Mouse (Mus musculus) lung, postnatal 25 days (tissue): ENCODE data around the gene Sez6l.

ENCODE experiments used
- DNase-seq: peaks from one replicate; pipeline ENCODE4 v3.0.0; 2022; ENCODE audit warnings: low spot score

The Sez6l gene

DNA sequence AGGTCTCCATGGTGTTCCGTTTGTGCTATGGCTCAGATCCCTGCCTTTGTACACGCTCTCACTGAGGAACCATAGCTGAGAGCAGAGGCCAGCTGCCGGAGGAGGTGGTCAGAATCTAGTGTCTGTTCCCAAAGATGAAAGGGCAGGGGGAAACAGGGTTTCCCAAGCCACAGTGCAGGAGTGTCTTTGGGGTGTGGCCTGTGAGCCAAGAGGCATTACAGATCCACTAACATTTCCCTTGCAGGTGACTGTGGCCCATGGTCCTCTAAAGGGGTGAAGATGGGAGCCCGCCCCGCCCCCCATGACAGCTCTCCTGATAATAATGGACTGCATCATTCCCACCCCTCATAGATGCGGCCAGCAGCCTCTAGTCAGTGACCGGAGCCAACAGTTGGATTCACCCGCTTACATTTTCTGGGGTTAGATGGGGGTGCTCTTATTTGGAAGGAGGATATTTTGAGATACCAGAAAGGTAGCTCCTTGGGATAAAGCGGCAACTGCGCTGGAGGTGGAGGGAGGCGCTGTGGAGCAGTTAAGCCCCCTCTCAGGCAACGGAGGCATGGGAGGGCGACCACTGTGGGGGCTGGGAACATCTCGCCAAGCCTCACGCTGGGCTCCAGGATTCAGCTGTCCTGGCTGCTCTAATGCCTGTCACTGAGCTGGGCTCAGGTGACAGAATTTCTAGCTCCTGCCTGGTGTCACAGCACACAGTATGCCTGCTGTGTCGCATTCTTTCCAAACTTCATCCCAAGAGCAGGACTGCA lies 43.5 kb downstream of the Sez6l start:
- DNase-seq = no peak

DNA sequence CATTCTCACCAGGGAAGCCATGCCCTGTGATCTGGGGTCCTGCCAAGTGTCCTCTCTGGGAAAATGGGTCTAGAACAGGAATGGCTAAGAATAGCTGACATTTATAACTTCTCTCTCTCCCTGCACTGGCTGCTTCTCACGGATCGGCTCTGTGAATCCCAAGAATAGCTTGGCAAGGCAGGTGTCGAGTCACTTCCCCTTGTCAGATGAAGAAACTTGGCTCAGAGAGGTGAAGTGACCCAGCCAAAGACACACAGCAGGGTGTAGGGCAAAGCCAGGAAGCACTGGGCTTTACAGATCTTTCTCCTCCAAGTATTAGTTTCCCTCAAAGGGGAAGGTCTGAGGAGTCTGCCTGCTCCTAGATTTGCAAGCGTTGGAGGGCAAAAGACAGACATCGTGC lies 44.1 kb downstream of the Sez6l start:
- no peak for DNase-seq

DNA sequence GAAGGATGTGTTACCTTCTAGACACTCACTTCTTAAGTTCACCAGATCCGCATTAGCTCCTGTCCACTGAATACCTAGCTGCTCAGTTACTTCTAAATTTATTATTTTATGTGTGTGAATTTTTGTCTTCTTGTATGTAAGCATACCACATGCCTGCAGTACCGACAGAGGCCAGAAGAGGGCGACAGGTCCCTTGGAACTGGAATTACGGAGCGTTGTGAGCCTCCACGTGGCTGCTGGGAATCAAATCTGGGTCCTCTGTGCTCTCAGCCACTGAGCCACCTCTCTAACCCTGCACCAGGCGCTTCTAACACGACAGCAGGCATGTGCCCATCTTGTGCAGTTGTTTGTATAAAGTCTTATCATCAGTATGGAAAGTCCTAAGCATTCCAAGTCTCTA lies 44.8 kb downstream of the Sez6l start:
- DNase-seq = no peak

DNA sequence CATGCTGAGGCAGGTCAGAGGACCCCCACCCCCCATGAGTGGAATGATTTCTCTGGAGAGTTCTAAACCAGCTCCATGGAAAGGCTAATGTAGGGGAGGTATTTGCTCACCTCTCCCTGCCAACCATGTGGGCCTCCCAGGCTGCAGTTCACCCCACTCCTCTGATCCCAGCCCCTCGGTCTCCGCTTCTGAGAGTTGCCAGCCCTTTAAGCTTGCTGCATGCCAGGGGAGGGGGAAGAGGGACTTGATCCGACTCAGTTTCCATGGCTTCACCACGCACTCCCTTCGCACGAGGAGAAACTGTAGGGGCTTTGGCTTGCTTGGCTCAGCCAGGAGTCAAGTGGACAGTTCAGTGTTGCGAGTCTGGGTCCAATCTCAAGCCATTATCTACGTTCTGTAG lies 45.9 kb downstream of the Sez6l start:
- no peak for DNase-seq

DNA sequence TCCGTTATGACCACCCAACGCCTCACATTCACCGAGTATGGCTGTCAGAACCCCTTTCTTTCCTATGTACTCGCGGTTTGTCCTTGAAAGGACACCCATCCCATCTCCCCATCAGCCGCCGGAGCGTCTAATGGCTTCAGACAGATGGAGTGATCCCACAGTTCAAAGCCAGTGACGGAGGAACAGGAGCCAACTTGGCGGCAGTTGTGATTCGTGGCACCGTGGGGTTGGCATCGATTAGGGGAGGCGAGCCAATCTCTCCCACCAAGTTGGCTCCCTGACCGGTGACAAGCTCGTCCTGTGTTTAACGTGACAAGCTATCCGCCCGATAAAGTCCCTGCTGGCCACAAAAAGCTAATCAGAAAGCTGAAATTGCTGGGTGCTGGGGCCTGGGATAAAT lies 50.0 kb downstream of the Sez6l start:
- no peak for DNase-seq

DNA sequence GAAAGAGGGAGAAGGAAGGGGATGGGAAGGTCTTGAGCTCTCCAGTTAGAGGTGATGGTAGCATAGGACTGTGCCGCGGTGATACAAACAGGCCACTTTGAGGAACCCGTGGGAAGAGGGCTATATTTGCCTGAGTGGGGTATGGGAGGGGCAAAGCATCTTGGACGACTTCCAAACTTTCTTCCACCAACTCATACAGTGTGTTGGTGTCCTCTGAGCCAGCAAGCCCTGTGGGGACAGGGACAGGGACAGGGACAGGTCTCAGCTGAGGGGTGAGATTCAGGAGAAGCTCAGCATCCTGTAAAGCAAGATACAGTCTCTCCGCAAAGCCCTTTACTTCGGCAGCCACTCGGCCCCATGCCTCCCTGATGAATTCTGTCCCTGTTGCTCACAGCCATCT lies 50.5 kb downstream of the Sez6l start:
- no peak for DNase-seq

DNA sequence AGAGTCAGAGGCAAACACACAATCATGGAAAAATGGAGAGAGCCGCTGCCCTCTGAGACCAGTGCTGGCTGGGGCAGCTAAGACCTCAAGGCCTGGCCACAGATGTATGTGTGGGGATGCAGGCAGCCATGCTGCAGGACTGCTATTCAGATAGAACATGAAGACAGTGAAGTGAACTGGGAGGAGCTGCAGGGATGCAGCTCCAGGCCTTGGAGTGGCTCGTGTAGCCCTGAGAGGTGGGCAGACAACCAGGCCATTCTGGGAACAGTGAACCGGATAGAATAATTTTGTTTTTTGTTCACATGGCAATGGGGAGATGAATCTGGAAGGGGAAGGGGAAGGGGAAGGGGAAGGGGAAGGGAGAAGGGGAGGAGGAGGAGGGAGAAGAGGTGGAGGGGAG lies 51.0 kb downstream of the Sez6l start:
- DNase-seq = no peak

DNA sequence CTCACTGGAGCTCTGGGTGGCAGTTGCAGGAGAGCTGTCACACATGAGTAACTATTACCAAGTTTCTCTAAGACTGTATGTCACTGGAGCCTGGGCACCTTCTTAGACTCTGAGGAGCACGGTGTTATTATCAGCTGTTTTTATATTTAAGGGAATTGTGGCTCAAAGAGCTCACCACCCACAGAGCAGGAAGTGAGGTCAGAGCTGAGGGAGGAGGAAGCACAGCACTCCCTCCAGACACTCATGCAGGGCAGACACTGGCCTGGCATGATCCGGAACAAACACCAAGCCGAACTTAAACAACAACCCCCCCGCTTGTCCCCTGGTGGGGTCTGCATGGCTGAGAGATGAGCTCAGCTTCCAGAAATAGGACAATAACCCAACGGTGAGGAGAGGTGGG lies 51.7 kb downstream of the Sez6l start:
- peak; percentile 9 for DNase-seq

DNA sequence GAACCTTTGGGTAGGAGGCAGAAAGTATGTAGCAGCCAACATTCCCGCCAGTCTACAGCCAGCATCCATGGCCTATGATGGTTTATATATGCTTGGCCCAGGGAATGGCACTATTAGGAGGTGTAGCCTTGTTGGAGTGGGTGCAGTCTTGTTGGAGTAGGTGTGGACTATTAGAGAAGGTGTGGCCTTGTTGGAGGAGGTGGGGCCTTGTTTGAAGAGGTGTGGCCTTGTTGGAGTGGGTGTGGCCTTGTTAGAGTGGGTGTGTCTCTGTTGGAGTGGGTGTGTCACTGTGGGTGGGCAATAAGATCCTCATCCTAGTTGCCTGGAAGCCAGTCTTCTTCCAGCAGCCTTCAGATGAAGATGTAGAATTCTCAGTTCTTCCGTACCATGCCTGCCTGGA lies 53.2 kb downstream of the Sez6l start:
- DNase-seq = no peak

DNA sequence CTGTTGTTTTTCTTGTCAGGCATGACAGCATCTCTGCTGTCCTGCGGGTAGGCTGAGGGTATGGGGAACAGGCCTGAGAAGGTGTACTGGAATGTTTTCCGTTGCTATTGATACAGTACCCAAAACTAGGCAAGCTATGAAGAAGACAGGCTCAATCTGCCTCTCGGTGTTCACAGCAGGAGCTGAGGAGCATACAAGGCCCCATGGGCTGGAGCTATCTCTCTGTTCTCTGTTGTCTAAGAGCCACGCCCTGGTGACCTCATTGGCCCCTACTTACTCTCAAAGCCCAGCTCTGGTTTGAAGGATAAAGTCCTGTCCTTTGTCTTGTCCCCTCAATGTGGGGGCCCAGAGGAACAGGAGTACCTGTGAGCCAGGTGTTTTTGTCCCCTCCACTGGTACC lies 53.7 kb downstream of the Sez6l start:
- DNase-seq = no peak

DNA sequence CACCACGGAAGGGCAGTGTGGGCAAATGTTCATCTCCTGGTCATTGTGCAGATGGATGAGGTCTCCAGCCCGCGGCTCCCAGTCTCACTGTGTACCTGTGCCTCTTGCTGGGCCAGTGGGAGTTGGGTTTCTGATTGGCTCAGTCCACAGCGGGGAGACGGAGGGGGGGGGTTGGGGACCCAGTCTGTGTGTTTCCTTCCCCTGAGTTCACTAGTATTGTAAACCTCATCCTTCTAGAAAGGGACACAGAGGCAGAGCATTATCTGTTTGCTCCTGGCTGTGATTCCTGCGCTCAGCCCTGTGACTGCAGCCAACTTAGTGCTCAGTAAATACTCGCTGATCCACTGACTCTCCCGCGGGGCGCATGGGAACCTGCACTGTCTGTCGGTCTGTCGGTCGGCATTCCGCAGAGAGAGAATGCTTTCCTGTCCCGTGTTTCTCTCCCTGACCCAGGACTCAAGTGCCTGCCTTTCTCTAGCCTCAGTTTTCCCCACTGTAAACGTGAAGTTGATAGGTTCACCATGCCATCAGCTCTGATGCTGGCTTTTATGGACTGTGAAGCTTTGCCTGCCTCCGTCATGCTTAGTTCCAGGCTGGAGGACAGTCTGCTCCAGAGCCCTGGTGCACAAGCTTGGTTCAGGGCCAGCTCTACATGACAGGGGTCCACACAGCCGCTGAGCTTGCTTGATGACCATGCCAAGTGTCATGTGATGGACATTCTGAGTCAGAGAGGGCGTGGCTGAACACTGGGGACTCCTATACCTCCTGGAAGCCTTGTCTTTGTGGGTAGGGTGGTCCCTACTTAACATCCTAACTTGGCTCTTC lies 55.1 kb downstream of the Sez6l start:
- DNase-seq = no peak

DNA sequence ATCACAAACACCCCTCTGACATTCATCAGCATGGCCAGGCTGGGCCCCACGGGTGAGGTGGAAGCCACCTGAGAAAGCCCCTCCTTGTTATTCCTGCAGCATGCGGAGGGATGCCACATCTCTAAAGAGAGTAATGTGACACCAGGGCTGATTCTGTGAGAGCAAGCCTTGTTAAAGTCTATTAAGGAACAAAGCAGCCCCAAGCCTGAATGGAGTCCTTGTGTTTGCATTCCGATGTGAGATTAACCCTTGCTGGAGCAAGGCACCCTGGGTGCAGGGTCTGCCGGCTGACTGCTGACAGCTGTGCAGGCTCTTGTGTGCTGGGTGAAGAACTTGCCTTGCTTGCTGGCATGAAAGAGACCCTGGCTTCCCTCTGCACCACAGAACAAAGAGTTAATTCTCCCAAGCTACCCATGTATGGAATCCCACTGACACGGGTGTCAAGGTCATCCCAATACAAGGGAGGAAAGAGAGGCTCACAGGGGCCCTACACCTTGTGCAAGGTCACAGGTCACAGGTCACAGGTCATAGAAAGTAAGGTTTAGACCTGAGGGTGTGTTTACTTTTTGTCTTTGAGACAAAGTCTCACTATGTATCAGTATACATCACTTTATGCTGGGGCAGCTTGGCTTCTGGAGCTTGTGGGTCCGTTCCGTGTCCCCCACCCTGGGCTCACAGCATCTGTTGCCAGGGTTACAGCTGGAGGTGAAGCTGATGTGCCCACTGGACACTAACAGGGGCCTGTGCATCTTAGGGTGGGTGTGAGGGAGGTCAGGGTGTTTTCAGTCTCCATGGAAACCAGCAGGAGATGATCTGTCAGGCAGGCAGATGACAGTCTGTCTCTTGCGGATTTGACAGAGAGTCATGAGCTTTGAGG lies 55.9 kb downstream of the Sez6l start:
- DNase-seq = no peak

DNA sequence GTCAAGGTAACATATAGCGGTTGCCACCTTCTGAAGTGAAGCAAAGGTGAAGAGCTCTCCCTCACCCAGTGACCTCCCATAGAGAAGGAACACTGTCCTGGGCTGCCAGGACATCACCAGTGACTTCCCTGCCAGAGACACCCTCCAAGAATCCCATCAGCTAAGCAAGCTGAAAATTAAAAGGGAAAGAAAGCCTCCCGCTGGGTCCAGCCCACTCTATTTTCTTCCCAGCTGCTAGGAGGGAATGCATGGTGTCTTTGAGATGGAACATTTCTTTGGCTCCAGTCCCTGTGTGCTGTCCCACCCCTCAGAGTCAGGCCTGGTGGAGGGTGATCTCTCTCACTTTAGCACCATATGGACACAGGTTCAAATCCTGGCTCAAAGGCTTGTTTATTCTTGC lies 58.2 kb downstream of the Sez6l start:
- DNase-seq = no peak

DNA sequence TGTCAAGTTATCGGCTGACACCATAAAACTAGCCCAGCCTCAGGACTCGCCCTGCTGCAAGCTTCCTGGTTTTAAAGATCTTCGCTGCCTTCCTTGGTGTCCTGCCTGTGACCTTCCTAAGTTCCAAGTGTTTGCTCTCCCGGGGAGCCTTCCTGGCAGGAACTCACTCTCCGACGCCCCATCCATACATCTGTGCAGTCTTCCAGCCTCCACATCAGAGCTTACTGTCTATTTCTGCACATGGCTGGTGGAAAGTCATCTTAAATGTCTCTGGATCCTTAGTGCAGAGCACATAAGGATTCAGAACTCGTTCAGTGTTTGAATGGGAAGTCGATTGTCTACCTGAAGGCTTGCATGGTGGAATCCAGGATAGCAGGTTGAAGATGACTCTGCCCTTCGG lies 59.5 kb downstream of the Sez6l start:
- DNase-seq = no peak

DNA sequence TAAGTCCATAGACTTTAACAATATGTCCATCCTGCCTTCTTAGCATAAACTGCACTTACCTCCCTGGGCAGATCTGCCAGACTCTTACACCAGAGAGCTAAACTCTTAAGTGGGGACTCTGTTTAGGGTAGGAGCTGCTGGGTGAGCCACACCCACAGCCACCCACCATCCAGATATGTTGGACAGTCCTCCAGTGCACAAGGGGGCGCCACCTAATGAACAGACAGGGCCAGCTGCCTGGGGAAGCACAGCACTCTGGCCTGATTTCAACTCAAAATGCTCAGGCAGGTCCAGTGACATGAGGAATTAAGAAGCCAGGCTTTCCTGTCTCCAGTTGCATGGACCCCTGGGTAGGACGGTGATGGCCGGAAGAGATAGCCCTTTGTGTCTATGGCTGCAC lies 60.5 kb downstream of the Sez6l start:
- DNase-seq = no peak

DNA sequence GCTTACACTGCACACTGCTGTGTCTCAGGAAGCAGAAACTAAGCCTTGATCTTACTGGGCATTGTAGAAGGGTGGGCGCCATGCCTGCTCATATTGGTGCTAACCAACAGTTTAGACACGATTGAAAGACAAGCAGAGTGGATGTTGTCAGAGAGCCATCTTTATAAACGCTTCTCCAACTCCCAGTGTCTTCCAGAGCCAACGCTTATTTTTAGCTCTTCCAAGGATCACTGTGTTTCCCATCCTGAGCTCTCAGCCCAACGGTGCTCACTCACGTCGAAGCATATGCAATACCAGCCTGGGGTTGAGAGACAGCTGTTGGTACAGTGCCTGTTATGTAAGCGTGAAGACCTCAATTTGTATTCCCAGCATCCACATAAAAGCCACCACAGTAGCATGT lies 66.6 kb downstream of the Sez6l start:
- no peak for DNase-seq

DNA sequence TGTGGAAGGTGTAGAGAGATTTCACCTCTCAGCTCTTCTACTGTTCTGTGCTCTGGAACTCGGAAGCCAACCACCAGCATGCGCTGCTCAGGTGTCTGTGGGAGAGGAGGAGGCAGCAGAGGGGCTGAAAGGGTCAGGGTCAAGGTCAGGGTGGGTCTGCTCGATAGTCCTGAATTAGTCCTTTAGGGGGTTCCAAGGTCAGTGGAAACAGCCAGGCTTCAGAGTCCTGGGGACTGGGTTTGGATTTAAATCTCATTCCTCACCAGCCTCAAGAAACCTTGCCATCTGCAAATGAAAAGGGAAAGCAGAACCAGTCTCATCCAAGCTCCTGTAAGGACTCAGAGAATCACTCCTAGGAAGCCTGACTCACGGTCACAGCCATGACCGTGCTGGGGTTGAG lies 67.1 kb downstream of the Sez6l start:
- DNase-seq = no peak

DNA sequence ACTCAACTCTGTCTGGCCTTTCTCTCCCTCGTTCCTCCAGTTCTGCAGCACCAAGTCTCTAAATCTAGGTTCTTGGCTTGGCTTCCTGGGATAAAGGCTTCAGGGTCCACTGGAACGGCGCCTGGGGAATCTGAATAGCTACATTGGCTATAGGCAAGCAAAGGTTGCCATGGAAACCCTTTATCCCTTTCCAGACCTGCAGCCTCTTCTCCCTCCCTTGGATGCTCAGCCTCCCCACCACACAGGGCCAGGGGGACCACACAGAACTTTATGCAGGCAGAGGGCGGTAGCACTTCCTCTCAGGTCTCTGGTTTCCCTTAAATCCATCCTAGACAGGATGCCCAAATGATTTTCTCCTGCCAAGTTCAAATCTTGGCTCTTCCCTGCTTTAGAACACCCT lies 71.4 kb downstream of the Sez6l start:
- DNase-seq = no peak

DNA sequence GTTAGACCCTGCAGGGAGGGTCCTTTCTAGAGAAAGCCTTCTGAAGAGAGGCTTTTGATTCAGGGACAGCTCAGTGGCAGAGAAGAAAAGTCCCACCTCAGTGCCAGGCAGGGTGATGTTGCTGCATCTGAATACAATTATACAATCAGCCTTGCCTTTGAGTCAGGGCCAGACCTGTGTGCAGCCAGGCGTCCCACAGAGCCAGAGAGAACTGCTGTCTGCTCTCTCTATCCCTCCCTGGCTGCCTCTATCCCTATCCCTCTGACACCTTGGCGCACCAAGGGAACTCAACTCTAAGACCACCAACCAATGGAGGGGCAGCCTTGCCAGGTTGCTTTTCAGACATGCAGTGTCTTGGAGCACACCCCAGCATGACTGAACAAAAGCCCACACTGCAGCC lies 75.6 kb downstream of the Sez6l start:
- DNase-seq = no peak

DNA sequence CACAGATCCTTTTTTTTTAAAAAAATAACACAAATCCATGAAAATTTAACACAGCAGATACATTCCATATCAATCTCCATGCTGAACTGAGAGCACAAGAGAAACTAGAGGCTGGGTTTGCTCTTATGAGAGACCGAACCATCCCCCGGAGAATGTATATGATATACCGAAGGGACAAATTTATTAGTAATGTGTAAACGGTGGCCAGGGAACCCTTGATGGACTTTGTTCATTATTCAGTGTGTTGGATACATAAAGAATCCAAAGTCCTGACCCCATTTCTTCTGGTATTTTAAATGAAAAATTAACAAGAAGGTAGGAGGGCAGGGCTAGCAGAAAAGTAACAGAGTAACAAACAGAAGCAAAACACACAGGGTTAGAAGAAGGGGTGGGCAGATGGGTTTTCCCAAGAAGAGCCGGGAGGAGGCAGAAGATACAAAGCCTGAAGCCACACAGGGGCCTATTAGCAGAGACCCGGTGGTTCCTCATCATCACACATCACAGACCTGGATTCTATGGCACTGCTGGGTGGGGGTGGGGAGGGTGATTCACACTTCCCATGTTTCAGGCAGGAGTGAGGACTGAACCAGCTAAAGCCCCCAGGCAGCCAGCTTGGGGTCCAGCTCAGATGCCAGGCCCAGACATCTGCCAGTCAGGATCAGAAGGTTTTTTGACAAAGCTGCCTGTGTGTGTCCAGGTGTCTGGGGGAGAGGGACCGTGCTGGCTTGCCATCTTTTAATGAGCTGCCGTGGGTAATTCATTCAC lies 76.9 kb downstream of the Sez6l start:
- no peak for DNase-seq

DNA sequence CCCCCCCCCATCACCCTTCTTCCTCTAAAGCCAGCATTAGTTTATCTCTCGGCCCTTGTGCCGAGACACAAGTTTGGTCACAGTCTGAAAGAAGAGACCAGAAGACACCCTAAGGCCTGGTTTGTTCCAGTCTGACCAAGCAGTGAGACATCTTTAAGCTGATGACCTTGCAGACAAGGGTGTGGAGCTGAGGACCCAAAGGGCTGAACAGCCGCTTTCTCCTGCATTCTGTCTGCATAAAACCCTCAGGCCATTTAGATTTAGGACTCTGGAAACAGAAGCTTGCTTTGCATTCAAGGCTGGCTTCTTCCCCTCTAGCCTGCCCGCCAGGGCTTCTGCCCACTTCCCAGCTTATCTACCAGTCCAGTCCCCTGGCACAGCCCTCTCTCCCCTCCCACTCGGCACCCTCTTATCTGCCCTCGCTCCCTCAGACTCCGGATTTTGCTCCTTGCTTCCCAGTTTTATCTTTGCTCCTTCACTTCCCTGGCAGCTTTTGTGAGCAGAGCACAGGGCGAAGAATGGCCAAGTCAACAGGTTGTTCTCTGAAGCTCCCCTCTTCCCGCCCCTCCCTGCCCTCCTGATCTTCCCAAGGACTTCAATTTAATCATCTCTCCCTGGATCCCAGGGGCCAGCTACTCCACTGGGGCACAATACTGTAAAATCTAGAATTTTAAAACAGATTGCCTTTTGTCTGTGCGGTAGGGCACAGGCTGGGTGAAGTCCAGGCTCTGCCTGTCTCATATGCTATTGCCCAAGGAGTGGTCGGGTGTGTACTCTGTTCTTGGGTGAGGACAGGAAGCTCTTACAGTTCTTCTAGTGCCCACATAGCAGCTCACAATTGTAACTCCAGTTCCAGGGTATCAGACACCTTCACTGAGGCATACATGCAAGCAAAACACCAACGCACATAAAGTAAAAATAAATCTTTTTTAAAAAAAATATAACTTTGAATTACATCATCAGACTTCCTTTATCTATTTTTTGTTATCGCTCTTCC lies 77.8 kb downstream of the Sez6l start:
- DNase-seq = no peak
